Mouse (Mus musculus): ENCODE measurements around the gene Vdr.

DNA sequence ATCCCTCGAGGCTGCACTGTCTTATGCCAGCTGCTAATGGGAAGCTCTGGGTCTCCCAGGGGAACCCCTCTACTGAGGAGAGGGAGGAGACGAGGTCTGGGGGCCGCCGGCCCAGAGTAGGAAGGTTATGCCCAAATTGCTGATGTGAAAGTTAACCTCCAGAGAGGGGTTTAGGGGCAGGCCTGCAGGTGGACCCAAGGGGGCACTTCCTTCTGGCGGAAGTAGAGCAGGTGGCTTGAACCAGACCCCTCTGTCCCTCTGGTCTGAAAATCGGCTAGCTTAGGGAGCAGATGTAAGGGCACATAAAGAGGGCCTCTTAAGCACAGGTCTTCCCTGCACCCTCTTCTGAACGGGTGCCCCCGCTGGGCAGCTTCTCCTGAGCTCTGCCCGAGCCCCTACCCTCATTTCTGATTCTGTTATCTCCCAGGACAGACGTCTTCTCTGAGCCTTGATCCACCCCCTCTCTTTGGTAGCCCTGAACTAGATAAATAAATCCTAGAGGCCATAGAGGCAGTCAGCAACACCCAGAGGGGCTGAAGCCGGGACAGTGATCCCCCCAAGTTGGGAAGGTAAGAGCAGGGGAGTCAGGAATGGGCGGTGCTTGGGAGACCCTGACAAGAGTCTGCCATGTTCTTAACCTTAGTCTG is 84.4 kb downstream of the Vdr start:
- TF ChIP-seq CTCF (IDR thresholded peaks at IDR 0.05; ENCODE audit: low read depth, low read length) = no peak
- no peak for TF ChIP-seq POLR2A (IDR thresholded peaks at IDR 0.05; ENCODE audit: extremely low read depth, insufficient read depth, low read length)
